Mouse (Mus musculus): ENCODE results near the gene Zfp334. TPM values are rescaled to one million over a fixed set of nuclear protein-coding genes. Genes with fewer than 3 reads are reported as not detected.

The Zfp334 gene
- polyA plus RNA-seq, 1 experiment from 2014 or later, result 5.9 TPM

GRCm38 (mm10) chr2:165337191-165337590, 50.9 kb downstream of the Zfp334 start:
- H3K27ac ChIP-seq (ENCODE audit: low read depth, low read length), result no peak overlapping the region
- DNase-seq (ENCODE audit: low spot score) (no peak), ATAC-seq (replicated peaks; ENCODE audit: low FRiP score) (no peak)
- no peaks in the 10 kb centered on the region for H3K36me3 ChIP-seq (ENCODE audit: control insufficient read depth, insufficient read depth, low read length)
- H3K27me3 ChIP-seq (replicated peaks; ENCODE audit: control insufficient read depth, insufficient read depth, low read length), result no peaks in the 10 kb centered on the region
- H3K9me3 ChIP-seq (ENCODE audit: control insufficient read depth, low read length), result no peaks in the 10 kb centered on the region
- H3K4me1 ChIP-seq (replicated peaks; ENCODE audit: control insufficient read depth, insufficient read depth, low read length), result no peaks in the 10 kb centered on the region
- H3K9ac ChIP-seq (ENCODE audit: low read depth, low read length), result no peak overlapping the region
- no peak overlapping the region for H3K4me3 ChIP-seq (ENCODE audit: low read depth, low read length)
- WGBS, result 27% methylated on average over 3 of the region's 3 CpGs
- H3K4me2 ChIP-seq, result no peak overlapping the region

- H3K9me3 ChIP-seq (ENCODE audit: control insufficient read depth, low read length), result no peaks in the 10 kb centered on the region
- H3K4me1 ChIP-seq (replicated peaks; ENCODE audit: control insufficient read depth, insufficient read depth, low read length), result peaks cover 8% of the 10 kb centered on the region
- DNase-seq (ENCODE audit: low spot score), result no peak
- H3K9ac ChIP-seq (ENCODE audit: low read depth, low read length), result no peak overlapping the region
- H3K36me3 ChIP-seq (ENCODE audit: control insufficient read depth, insufficient read depth, low read length), result no peaks in the 10 kb centered on the region
- ATAC-seq (replicated peaks; ENCODE audit: low FRiP score), result no peak
- H3K27me3 ChIP-seq (replicated peaks; ENCODE audit: control insufficient read depth, insufficient read depth, low read length), result no peaks in the 10 kb centered on the region
- WGBS, result 51% methylated on average over 14 of the region's 14 CpGs
- H3K4me2 ChIP-seq, result 0 out of 2 replicates have a peak overlapping the region, but pooled peaks have one; percentile 16
- H3K27ac ChIP-seq (ENCODE audit: low read depth, low read length), result no peak overlapping the region
- no peak overlapping the region for H3K4me3 ChIP-seq (ENCODE audit: low read depth, low read length)
These were observed 55.3 kb downstream of the Zfp334 start for GRCm38 (mm10) chr2:165332610-165333210.

- Histone ChIP-seq H3K36me3 (ENCODE audit: control insufficient read depth, insufficient read depth, low read length) (no peaks in the 10 kb centered on the region), H3K9ac (ENCODE audit: low read depth, low read length) (no peak overlapping the region), H3K27me3 (replicated peaks; ENCODE audit: control insufficient read depth, insufficient read depth, low read length) (no peaks in the 10 kb centered on the region), H3K4me3 (ENCODE audit: low read depth, low read length) (no peak overlapping the region), H3K4me1 (replicated peaks; ENCODE audit: control insufficient read depth, insufficient read depth, low read length) (peaks cover 28% of the 10 kb centered on the region), H3K27ac (ENCODE audit: low read depth, low read length) (no peak overlapping the region), H3K9me3 (ENCODE audit: control insufficient read depth, low read length) (no peaks in the 10 kb centered on the region), H3K4me2 (no peak overlapping the region)
- no peak for ATAC-seq (replicated peaks; ENCODE audit: low FRiP score)
- WGBS, result 8% methylated on average over 3 of the region's 3 CpGs
- DNase-seq (ENCODE audit: low spot score), result no peak
These were observed 58.4 kb downstream of the Zfp334 start for GRCm38 (mm10) chr2:165329703-165330102.

GRCm38 (mm10) chr2:165328746-165329145, 59.3 kb downstream of the Zfp334 start:
- Histone ChIP-seq H3K4me3 (ENCODE audit: low read depth, low read length) (no peak overlapping the region), H3K9me3 (ENCODE audit: control insufficient read depth, low read length) (no peaks in the 10 kb centered on the region), H3K4me2 (no peak overlapping the region), H3K9ac (ENCODE audit: low read depth, low read length) (no peak overlapping the region), H3K27me3 (replicated peaks; ENCODE audit: control insufficient read depth, insufficient read depth, low read length) (no peaks in the 10 kb centered on the region), H3K4me1 (replicated peaks; ENCODE audit: control insufficient read depth, insufficient read depth, low read length) (peaks cover 33% of the 10 kb centered on the region), H3K27ac (ENCODE audit: low read depth, low read length) (no peak overlapping the region), H3K36me3 (ENCODE audit: control insufficient read depth, insufficient read depth, low read length) (no peaks in the 10 kb centered on the region)
- DNase-seq (ENCODE audit: low spot score), result no peak
- 59% methylated on average over 5 of the region's 5 CpGs for WGBS
- ATAC-seq (replicated peaks; ENCODE audit: low FRiP score), result no peak

- ATAC-seq (replicated peaks; ENCODE audit: low FRiP score), result no peak
- Histone ChIP-seq H3K4me3 (ENCODE audit: low read depth, low read length) (peak overlapping the region; percentile 87), H3K4me1 (replicated peaks; ENCODE audit: control insufficient read depth, insufficient read depth, low read length) (peaks cover 37% of the 10 kb centered on the region), H3K27me3 (replicated peaks; ENCODE audit: control insufficient read depth, insufficient read depth, low read length) (no peaks in the 10 kb centered on the region), H3K36me3 (ENCODE audit: control insufficient read depth, insufficient read depth, low read length) (no peaks in the 10 kb centered on the region), H3K9ac (ENCODE audit: low read depth, low read length) (no peak overlapping the region; the same call in 1 of the 2 replicates), H3K4me2 (peak overlapping the region; percentile 98), H3K27ac (ENCODE audit: low read depth, low read length) (no peak overlapping the region), H3K9me3 (ENCODE audit: control insufficient read depth, low read length) (no peaks in the 10 kb centered on the region)
- DNase-seq (ENCODE audit: low spot score), result no peak
- 49% methylated on average over 7 of the region's 7 CpGs for WGBS
These were observed 60.7 kb downstream of the Zfp334 start for GRCm38 (mm10) chr2:165327386-165327785.

GRCm38 (mm10) chr2:165326304-165327190, 61.5 kb downstream of the Zfp334 start, which contains the start of gene Elmo2:
Elmo2 (minus strand) TSS chr2:165326479.
- H3K9me3 ChIP-seq (ENCODE audit: control insufficient read depth, low read length), result no peaks in the 10 kb centered on the region
- peak within 1 kb of the TSS; percentile 98 for H3K4me2 ChIP-seq
- peak within 1 kb of the TSS; percentile 19; the same call in 1 of the 2 replicates for H3K27ac ChIP-seq (ENCODE audit: low read depth, low read length)
- WGBS, result under 1% methylated on average over 47 of the region's 55 CpGs
- H3K36me3 ChIP-seq (ENCODE audit: control insufficient read depth, insufficient read depth, low read length), result no peaks in the 10 kb centered on the region
- H3K4me3 ChIP-seq (ENCODE audit: low read depth, low read length), result peak within 1 kb of the TSS; percentile 87
- peak; percentile 98 for ATAC-seq (replicated peaks; ENCODE audit: low FRiP score)
- no peaks in the 10 kb centered on the region for H3K27me3 ChIP-seq (replicated peaks; ENCODE audit: control insufficient read depth, insufficient read depth, low read length)
- DNase-seq (ENCODE audit: low spot score), result peak; percentile 92
- H3K4me1 ChIP-seq (replicated peaks; ENCODE audit: control insufficient read depth, insufficient read depth, low read length), result peaks cover 44% of the 10 kb centered on the region
- peak within 1 kb of the TSS; percentile 88 for H3K9ac ChIP-seq (ENCODE audit: low read depth, low read length)

GRCm38 (mm10) chr2:165325521-165326303, 62.3 kb downstream of the Zfp334 start:
- peak overlapping the region; percentile 13; the same call in 1 of the 2 replicates for H3K27ac ChIP-seq (ENCODE audit: low read depth, low read length)
- ATAC-seq (replicated peaks; ENCODE audit: low FRiP score), result peak; percentile 14
- H3K4me2 ChIP-seq, result peak overlapping the region; percentile 93
- WGBS, result 3% methylated on average over 30 of the region's 30 CpGs
- H3K4me3 ChIP-seq (ENCODE audit: low read depth, low read length), result peak overlapping the region; percentile 87
- no peaks in the 10 kb centered on the region for H3K9me3 ChIP-seq (ENCODE audit: control insufficient read depth, low read length)
- no peaks in the 10 kb centered on the region for H3K27me3 ChIP-seq (replicated peaks; ENCODE audit: control insufficient read depth, insufficient read depth, low read length)
- no peaks in the 10 kb centered on the region for H3K36me3 ChIP-seq (ENCODE audit: control insufficient read depth, insufficient read depth, low read length)
- peaks cover 53% of the 10 kb centered on the region for H3K4me1 ChIP-seq (replicated peaks; ENCODE audit: control insufficient read depth, insufficient read depth, low read length)
- DNase-seq (ENCODE audit: low spot score), result no peak
- H3K9ac ChIP-seq (ENCODE audit: low read depth, low read length), result peak overlapping the region; percentile 88
